Mouse (Mus musculus) urinary bladder, postnatal 14 days (tissue): ENCODE measurements around the gene Lrrc4b.

ENCODE experiments used
- DNase-seq: peaks from one replicate; pipeline ENCODE4 v3.0.0; 2021; ENCODE audit warnings: low spot score

Gene Lrrc4b

DNA sequence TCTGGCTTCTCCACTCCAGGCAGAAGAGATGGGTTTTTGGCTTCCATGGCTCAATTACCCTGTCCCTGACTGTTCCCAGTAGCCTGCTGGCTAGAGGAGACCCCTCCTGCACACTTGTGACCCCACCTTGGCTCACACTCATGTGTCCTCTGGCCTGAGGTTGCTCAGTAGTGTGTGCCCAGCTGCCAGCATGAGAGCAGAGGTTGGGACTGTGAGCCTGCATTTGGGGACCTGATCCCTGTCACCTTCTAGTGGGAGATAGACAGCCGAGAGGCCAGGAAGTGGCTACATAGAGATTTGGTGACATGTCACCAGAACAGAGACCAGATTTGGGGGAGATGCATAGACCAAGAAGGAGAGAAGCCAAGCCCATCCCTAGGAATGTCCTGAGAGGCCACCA lies 8.4 kb downstream of the Lrrc4b start:
- DNase-seq: no peak

GRCm38 (mm10) chr7:44437933-44438332 lies 9.1 kb downstream of the Lrrc4b start:
- DNase-seq: no peak

- no peak for DNase-seq
These were observed 10.9 kb downstream of the Lrrc4b start for GRCm38 (mm10) chr7:44439696-44440095.

DNA sequence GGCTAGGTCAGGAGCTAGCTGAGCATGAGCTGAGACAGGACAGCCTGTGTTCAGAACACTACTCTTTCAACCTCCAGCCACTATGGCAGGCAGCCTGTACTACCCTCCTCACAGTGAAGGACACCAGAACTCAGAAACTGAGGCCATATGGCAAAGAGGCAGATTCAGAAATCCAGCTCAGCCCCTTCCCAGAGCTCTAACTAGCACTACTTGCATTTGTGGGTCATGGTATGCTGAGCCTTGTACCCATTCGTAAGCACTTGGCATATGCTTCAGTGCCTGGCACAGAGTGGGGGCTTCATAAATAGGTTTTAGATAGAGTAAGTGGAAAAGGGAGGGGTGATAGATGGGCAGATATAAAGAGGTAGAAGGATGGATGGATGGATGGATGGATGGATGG lies 11.7 kb downstream of the Lrrc4b start:
- no peak for DNase-seq

DNA sequence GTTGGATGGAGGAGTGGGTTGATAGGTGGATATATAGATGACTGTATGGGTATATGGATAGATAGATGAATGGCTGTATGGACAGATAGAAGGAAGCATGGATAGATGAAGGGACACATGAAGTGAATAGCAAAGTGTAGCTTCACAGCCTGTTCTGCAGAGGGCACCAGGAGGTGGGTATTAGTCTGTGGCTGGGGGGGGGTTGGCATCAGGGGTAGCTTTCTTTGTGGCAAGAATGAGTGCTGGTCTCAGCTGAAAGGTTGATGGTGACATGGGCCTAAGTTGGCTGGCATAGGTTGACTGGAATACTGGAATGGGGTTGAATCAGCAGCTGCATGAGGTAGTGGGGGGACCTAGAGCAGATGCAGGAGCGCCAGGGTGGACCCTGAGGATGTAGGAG lies 12.4 kb downstream of the Lrrc4b start:
- no peak for DNase-seq

- no peak for DNase-seq
These were observed 12.9 kb downstream of the Lrrc4b start for GRCm38 (mm10) chr7:44441648-44442109.

GRCm38 (mm10) chr7:44442407-44442821 lies 13.6 kb downstream of the Lrrc4b start:
- DNase-seq: no peak

DNA sequence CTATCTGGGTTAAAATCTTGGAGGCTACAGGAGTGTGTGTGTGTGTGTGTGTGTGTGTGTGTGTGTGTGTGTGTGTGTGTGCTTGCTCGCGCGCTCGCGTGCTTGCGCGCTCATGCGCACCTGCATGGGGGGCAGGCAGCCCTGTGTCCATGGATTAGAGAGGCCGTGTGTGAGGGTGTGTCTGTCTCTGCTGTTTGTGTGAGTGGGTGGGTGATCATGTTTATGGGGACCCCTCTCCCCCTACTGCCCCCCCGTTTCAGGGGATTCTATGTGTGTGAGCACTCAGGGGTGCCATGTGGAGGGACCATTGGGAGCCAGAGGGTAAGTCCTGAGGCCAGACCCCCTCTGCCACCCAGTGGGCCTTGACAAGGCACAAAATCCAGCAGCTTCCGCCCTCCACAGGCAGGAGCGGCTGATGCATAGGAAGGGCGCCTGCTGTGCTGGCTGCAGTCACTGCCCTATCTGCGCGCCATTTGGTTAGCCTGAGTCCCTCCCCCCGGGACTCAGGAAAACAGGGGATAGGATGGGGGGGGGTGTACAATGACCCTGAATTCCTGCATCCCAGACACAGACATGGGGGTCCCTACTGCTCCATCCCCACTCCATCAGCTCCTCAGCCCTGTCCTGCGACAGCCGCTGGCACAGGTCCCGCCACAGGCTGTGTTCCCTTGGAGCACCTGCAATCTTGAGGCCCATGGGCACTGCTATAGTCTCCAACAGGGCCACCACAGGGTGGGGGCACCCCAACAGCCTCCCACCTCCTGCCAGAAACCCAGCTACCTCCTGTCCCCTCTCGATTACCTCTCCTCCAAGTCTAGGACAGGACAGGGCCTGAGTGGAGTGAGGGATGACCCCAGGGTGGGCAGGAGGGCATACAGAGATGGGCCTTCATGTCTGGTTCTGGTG lies 14.7 kb downstream of the Lrrc4b start:
- no peak for DNase-seq

GRCm38 (mm10) chr7:44444886-44445527 lies 16.2 kb downstream of the Lrrc4b start:
- DNase-seq: no peak

DNA sequence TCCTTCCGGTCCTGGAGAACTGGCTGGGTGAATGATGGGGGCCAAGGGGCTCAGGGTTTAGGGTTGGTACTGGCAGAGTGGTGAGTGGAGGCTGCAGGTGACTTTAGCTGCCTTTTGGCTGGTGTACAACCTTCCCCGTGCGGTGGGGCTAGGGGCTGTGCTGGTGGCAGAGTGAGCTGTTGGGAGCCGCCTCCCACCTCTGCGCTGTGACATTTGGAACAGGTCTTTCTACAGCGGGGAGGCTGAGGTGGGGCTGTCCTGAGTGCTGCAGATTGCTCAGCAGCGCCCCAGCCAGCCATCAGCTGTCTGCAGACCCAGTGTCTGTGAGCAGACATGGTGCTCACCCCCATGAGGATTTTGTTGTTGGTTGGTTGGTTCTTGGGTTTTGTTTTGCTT lies 16.7 kb downstream of the Lrrc4b start:
- DNase-seq: no peak

DNA sequence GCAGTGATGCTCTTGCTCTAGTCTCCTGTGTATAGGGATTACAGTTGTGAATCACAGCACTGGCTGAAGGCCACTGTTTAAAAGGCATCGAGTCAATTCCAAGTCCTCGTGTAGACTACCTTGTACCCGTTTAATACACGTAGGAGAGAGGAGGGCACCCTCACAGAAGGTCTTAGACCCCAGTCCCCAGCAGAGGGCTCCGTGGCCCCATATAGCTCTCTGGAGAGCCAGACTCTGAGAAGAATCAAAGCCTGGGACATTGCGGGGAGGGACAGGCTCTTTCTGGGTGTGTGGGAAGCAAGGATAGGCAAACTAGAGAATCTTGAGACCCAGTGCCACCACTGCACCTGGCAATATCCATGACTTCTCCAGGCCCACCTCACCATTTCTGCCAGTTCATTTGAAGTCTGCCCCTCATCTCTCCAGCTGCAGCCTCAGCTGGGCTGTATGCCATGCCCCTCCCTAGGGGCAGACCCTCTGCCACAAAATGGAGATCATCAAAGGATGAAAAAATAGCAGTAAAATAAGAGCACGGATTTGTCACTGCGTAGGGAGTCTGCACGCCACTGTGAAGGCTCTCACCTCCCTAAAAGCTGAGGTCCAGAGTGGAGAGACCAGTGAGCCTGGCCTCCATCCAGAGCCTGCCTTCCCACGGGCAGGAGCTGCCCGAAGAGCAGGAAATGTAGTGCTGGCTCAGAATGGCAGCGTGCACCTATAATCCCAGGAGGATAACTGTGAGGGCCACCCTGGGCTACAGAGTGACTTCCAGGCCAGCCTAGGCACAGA lies 17.4 kb downstream of the Lrrc4b start:
- no peak for DNase-seq

DNA sequence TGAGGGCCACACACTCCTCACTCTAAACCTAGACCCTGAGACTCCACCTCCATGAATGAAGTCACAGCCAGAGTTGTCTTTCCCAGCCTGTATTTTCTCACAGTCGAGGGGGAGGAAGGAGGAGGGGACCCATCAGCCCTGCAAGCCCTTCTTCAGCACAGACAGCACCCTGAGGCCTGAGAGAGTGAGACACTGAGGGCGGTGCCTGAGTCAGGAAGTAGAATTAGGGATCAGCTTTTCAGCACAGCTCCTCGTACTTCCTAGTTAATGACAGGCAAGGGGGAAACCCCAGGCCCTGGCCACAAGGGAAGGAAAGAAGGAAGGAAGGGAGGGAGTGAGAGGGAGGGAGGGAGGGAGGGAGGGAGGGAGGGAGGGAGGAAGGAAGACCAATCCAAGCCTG lies 24.4 kb downstream of the Lrrc4b start:
- DNase-seq: no peak

- no peak for DNase-seq
These were observed 27.5 kb downstream of the Lrrc4b start for GRCm38 (mm10) chr7:44456302-44456701.

- no peak for DNase-seq
These were observed 31.2 kb downstream of the Lrrc4b start for GRCm38 (mm10) chr7:44460067-44460466.

DNA sequence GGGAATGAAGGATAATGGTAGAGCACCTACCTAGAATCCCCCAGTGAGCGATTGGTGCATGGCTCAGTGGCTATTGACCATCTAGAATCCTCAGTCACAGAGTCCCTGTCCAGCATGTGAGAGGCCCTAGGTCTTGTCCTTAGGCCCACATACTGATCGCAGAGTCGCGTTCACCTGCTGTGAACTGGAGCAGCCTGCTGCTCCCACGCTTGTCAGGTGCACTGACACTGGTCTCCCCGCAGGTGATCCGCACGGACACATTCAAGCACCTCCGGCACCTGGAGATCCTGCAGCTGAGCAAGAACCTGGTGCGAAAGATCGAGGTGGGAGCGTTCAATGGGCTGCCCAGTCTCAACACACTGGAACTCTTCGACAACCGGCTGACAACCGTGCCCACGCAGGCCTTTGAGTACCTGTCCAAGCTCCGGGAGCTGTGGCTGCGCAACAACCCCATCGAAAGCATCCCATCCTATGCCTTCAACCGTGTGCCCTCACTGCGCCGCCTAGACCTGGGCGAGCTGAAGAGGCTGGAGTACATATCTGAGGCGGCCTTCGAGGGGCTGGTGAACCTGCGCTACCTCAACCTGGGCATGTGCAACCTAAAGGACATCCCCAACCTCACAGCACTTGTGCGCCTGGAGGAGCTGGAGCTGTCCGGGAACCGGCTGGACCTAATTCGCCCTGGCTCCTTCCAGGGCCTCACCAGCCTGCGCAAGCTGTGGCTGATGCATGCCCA lies 32.1 kb downstream of the Lrrc4b start:
- no peak for DNase-seq

DNA sequence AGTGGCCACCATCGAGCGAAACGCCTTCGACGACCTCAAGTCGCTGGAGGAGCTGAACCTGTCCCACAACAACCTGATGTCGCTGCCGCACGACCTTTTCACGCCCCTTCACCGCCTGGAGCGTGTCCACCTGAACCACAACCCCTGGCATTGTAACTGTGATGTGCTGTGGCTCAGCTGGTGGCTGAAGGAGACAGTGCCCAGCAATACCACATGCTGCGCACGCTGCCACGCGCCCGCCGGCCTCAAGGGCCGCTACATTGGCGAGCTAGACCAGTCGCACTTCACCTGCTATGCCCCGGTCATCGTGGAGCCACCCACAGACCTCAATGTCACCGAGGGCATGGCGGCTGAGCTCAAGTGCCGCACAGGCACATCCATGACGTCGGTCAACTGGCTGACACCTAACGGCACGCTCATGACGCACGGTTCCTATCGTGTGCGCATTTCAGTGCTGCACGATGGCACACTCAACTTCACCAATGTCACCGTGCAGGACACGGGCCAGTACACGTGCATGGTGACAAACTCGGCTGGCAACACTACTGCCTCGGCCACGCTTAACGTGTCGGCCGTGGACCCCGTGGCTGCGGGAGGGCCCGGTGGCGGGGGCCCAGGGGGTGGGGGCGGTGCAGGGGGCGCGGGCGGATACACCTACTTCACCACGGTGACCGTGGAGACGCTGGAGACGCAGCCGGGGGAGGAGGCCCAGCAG lies 32.8 kb downstream of the Lrrc4b start:
- no peak for DNase-seq

DNA sequence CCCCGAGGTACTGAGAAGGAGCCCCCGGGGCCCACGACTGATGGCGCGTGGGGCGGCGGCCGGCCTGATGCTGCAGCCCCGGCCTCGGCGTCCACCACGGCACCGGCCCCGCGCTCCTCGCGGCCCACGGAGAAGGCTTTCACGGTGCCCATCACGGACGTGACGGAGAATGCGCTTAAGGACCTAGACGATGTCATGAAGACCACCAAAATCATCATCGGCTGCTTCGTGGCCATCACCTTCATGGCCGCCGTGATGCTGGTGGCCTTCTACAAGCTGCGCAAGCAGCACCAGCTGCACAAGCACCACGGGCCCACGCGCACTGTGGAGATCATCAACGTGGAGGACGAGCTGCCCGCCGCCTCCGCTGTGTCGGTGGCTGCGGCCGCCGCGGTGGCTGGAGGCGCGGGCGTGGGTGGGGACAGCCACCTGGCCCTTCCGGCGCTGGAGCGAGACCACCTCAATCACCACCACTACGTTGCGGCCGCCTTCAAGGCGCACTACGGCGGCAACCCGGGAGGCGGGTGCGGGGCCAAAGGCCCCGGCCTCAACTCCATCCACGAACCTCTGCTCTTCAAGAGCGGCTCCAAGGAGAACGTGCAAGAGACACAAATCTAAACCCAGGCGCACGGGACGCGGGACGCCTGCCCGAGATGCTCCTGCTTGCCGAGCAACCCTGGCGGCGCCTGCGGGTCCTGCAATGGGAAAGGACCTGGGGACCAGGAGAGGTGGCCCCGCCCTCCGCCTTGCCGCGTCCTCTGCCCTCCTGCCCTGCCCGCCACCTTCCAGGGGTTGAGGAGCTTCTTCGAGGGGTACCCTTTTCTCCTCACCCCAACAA lies 33.6 kb downstream of the Lrrc4b start:
- peak; percentile 28 for DNase-seq

- DNase-seq: no peak
These were observed 34.2 kb downstream of the Lrrc4b start for GRCm38 (mm10) chr7:44463056-44463425.

DNA sequence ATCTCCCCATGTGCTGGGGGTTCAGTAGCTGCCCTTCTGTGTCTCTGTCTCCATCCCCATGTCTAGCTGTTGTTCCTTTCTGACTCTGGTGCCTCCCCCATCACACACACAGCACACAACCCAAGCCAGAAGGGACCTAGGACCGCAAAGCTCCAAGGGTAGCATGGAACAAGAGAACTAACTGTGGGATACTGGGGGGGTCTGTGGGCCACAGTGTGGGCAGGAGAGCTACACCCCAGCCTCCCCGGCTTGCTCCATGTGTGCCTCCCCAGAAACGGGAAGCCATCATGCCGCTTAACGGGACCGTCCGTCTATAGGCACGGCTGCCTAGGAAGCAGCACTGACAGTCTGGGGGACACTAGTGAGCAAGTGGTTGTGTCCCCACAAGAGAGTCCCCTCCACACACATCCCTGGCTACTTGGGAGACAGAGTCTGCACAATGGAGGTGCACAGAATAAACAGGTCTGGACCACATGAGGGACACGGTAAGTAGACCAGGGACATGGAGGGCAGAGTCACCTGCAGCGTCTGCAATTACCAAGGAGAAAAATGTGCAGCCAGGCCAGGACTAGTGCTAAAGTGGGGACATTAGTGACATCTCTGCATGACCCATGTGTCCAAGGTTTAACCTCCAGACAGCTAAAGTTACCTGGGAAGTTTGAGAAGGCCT lies 34.9 kb downstream of the Lrrc4b start:
- DNase-seq: no peak

GRCm38 (mm10) chr7:44464511-44464910 lies 35.7 kb downstream of the Lrrc4b start:
- no peak for DNase-seq
